Mouse (Mus musculus): ENCODE results near the gene M1ap. TPM values are rescaled to one million over a fixed set of nuclear protein-coding genes. Genes with fewer than 3 reads are reported as not detected.
A peak's percentile ranks its signal among the peaks of the same experiment; 100 is the strongest.

M1ap gene
- polyA plus RNA-seq, 2 experiments: 9.4 to 14.4 TPM

- Histone ChIP-seq H3K9me3 (ENCODE audit: control insufficient read depth, low read length) (no peaks in the 10 kb centered on the region), H3K36me3 (replicated peaks; ENCODE audit: control insufficient read depth, insufficient read depth, low read depth) (peaks cover 17% of the 10 kb centered on the region), H3K27ac (no peak overlapping the region), H3K4me1 (replicated peaks; ENCODE audit: control insufficient read depth in 2 of 2, insufficient read depth in 2 of 2, low read length in 1 of 2) (peaks cover 13 to 18% of the 10 kb centered on the region in 2 experiments), H3K9ac (replicated peaks) (no peak overlapping the region), H3K4me3 (ENCODE audit: insufficient read depth in 1 of 2, low read depth in 2 of 2, low read length in 2 of 2) (no peak overlapping the region), H3K27me3 (ENCODE audit: control insufficient read depth, insufficient read depth, low read length) (no peaks in the 10 kb centered on the region; the same call in 1 of the 2 replicates), H3K4me2 (ENCODE audit: low read depth) (peak overlapping the region; percentile 94; the same call in 1 of the 2 replicates)
- ATAC-seq (ENCODE audit: insufficient read depth) (no peak), DNase-seq (ENCODE audit: low read depth in 3 of 3, low spot score in 3 of 3) (no peak)
- WGBS (ENCODE audit: insufficient replicate concordance): 83% methylated on average over 7 of the region's 7 CpGs
- TF ChIP-seq CTCF (IDR thresholded peaks at IDR 0.05; ENCODE audit: low read depth) (no peak), EP300 (IDR thresholded peaks at IDR 0.05; ENCODE audit: low read depth) (no peak)
Measured at GRCm38 (mm10) chr6:83031111-83031510, 84.4 kb downstream of the M1ap start.

GRCm38 (mm10) chr6:83031921-83032590, 85.4 kb downstream of the M1ap start:
- no peaks in the 10 kb centered on the region; the same call in 1 of the 2 replicates for H3K27me3 ChIP-seq (ENCODE audit: control insufficient read depth, insufficient read depth, low read length)

GRCm38 (mm10) chr6:83032769-83033191, 86.1 kb downstream of the M1ap start:
- peaks cover 17% of the 10 kb centered on the region for H3K36me3 ChIP-seq (replicated peaks; ENCODE audit: control insufficient read depth, insufficient read depth, low read depth)
- no peak for TF ChIP-seq EP300 (IDR thresholded peaks at IDR 0.05; ENCODE audit: low read depth)
- TF ChIP-seq CTCF (IDR thresholded peaks at IDR 0.05; ENCODE audit: low read depth): peak; percentile 74
- DNase-seq (ENCODE audit: low read depth in 3 of 3, low spot score in 3 of 3) (no peak), ATAC-seq (ENCODE audit: insufficient read depth) (peak; percentile 68)
- H3K9me3 ChIP-seq (ENCODE audit: control insufficient read depth, low read length): no peaks in the 10 kb centered on the region
- peak overlapping the region; percentile 96 for H3K9ac ChIP-seq (replicated peaks)
- no peaks in the 10 kb centered on the region; the same call in 1 of the 2 replicates for H3K27me3 ChIP-seq (ENCODE audit: control insufficient read depth, insufficient read depth, low read length)
- H3K4me2 ChIP-seq (ENCODE audit: low read depth): peak overlapping the region; percentile 94
- H3K4me3 ChIP-seq (ENCODE audit: insufficient read depth in 1 of 2, low read depth in 2 of 2, low read length in 2 of 2): peak overlapping the region; percentile 82 to 95
- H3K4me1 ChIP-seq (replicated peaks; ENCODE audit: control insufficient read depth in 2 of 2, insufficient read depth in 2 of 2, low read length in 1 of 2): peaks cover 13 to 18% of the 10 kb centered on the region in 2 experiments
- peak overlapping the region; percentile 85 for H3K27ac ChIP-seq
- under 1% methylated on average over 31 of the region's 31 CpGs for WGBS (ENCODE audit: insufficient replicate concordance)

More at GRCm38 (mm10) chr6:83031921-83032590, 85.4 kb downstream of the M1ap start:
- H3K4me1 ChIP-seq (replicated peaks; ENCODE audit: control insufficient read depth in 2 of 2, insufficient read depth in 2 of 2, low read length in 1 of 2): peaks cover 13 to 18% of the 10 kb centered on the region in 2 experiments
- peak overlapping the region; percentile 85 for H3K27ac ChIP-seq
- WGBS (ENCODE audit: insufficient replicate concordance): 62% methylated on average over 18 of the region's 18 CpGs
- H3K9me3 ChIP-seq (ENCODE audit: control insufficient read depth, low read length): no peaks in the 10 kb centered on the region
- TF ChIP-seq CTCF (IDR thresholded peaks at IDR 0.05; ENCODE audit: low read depth) (no peak), EP300 (IDR thresholded peaks at IDR 0.05; ENCODE audit: low read depth) (no peak)
- H3K4me3 ChIP-seq (ENCODE audit: insufficient read depth in 1 of 2, low read depth in 2 of 2, low read length in 2 of 2): peak overlapping the region; percentile 82 to 95
- H3K4me2 ChIP-seq (ENCODE audit: low read depth): peak overlapping the region; percentile 94
- no peak for DNase-seq (ENCODE audit: low read depth in 3 of 3, low spot score in 3 of 3)
- no peak for ATAC-seq (ENCODE audit: insufficient read depth)
- H3K9ac ChIP-seq (replicated peaks): peak overlapping the region; percentile 96
- peaks cover 17% of the 10 kb centered on the region for H3K36me3 ChIP-seq (replicated peaks; ENCODE audit: control insufficient read depth, insufficient read depth, low read depth)

- TF ChIP-seq CTCF (IDR thresholded peaks at IDR 0.05; ENCODE audit: low read depth): no peak
- TF ChIP-seq EP300 (IDR thresholded peaks at IDR 0.05; ENCODE audit: low read depth): no peak
- peak within 1 kb of the TSS; percentile 82 to 95 for H3K4me3 ChIP-seq (ENCODE audit: insufficient read depth in 1 of 2, low read depth in 2 of 2, low read length in 2 of 2)
- peak within 1 kb of the TSS; percentile 85 for H3K27ac ChIP-seq
- peaks cover 17% of the 10 kb centered on the region for H3K36me3 ChIP-seq (replicated peaks; ENCODE audit: control insufficient read depth, insufficient read depth, low read depth)
- peak within 1 kb of the TSS; percentile 94 for H3K4me2 ChIP-seq (ENCODE audit: low read depth)
- 2% methylated on average over 51 of the region's 51 CpGs for WGBS (ENCODE audit: insufficient replicate concordance)
- H3K27me3 ChIP-seq (ENCODE audit: control insufficient read depth, insufficient read depth, low read length): no peaks in the 10 kb centered on the region; the same call in 1 of the 2 replicates
- H3K4me1 ChIP-seq (replicated peaks; ENCODE audit: control insufficient read depth in 2 of 2, insufficient read depth in 2 of 2, low read length in 1 of 2): peaks cover 18 to 19% of the 10 kb centered on the region in 2 experiments
- peak within 1 kb of the TSS; percentile 96 for H3K9ac ChIP-seq (replicated peaks)
- ATAC-seq (ENCODE audit: insufficient read depth): peak; percentile 90
- no peaks in the 10 kb centered on the region for H3K9me3 ChIP-seq (ENCODE audit: control insufficient read depth, low read length)
- DNase-seq (ENCODE audit: low read depth in 3 of 3, low spot score in 3 of 3): peak in 2 of 3 experiments; percentile 49 to 51
Measured at GRCm38 (mm10) chr6:83033249-83034185, 86.8 kb downstream of the M1ap start, which contains the start of the genes Dok1 and Loxl3. TSS of gene Dok1 (minus strand) at chr6:83033471. TSS of gene Loxl3 (plus strand) at chr6:83034173.
